Mouse (Mus musculus): ENCODE data around the gene Atxn7l3b.
A peak's percentile ranks its signal among the peaks of the same experiment; 100 is the strongest.
"Not testable (repeated sequence)": the region's sequence is repeated elsewhere in the genome, so short reads cannot be mapped to it uniquely, and the experiment has no call there.

The Atxn7l3b gene

DNA sequence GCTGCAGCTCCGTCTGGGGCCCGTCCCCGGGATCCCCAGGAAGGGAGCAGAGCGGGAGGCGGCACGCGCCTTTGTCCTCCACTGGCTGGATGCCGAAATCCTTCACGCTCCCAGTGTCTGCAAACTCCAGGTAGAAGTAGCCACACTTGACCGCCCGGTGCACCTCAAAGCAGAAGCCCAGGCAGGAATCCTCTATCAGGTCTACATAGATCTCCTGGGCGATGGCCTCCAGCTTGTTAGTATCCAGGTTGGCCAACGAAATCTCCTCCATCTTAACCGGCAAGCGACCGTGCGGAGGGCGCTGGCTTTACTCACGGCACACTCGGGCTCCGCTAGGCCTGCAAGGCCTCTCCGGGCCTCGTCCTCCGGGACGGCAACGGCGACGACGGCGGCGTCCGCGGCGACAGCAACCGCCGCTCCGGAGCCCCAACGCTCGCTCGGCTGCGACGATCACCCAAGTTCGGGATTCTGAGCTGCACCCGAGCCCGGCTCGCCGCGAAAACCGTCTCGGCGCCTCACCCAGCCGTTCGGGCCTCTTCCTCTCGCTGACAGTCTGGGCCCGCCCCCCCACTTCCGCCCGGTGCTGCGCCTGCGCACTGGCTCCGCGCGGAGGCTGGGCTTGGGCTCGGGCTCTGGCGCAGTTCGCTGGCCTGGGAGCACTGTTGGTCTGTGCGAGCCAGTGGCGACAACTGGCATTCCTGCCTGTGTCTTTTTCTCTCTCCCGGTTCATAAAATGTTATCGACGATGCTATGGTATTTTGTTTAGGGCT, at the start of gene Atxn7l3b:
Gene Atxn7l3b (minus strand): TSS at position 550 of the 770 bp plus-strand sequence.
- DNase-seq: peak; percentile 94

DNA sequence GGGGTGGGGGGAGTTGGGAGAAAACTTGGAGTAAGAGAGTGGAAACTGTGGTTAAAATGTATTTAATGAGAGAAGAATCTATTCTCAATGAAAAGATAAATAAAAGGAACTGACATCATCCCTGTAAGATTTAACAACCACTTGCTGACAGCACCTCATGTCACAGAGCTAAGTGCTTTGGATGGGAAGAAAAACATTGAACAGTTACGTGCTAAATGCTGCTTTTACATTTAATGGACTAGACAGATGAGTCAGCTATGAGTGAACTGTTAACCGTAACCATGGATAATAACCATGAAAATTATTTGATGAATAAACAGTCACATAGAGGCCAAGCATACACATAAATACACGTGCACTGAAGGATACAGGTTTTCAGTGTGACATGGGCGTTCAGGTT, 48.8 kb upstream of the Atxn7l3b start:
- DNase-seq: no peak

DNA sequence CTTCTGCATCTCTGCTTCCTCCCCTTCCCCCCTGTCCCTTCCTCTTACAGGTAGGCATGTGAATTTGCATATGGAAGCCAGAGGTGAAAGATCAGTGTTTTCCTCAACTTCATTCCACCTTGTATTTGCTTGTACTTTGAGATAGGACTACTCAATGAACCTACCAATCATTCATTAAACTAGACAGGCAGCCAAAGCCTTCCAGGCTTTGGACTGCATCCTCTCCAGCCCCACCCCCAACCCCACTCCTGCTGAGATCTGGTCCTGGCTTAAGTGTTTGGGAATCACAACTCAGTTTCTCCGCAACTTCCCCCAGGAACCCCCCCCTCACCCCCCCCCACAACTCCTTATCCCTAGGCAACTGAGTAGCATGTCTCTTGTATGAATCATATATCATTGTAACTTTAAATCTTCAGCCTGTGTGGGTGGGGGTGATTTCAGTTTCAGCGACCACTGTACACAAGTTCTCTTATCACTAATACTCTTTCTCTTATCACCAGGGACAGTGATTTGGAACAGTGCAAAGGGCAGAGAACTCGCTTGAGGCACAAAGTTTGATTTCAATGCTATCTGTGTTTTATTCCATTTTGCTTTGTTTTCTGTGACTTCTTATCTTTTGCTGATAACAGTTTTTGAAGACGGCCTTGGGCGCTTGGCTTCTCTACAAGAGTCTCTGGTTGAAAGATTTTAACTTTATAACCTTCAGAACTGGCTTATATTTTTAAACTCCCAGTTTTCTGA, 44.7 kb upstream of the Atxn7l3b start:
- DNase-seq: no peak

DNA sequence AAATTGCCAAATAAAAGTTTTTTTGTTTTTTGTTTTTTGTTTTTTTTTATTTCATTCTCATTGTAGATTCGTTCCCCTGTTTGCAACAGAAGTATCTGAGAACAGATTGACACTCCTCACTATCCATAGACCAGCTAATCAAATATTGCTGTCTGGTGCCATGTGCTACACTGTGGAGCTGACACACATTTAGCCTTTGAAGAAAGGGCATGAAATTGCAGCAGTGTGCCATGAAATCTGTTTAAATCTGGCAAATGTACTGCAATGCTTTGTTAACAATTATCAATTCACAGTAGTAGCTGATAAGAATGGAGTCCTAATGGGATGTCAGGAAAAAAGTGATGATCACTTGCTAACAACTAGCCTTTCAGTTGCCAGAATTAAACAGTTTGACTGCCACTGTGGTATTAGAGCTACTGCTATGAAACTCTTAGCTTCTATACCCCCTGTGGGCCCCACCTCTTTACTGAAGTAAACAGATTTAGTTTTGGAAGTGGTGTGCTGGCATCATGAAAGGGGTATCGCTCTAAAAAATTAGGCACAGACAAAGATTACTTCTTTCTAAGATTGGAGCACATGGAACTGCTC, 41.3 kb upstream of the Atxn7l3b start:
- no peak for DNase-seq

DNA sequence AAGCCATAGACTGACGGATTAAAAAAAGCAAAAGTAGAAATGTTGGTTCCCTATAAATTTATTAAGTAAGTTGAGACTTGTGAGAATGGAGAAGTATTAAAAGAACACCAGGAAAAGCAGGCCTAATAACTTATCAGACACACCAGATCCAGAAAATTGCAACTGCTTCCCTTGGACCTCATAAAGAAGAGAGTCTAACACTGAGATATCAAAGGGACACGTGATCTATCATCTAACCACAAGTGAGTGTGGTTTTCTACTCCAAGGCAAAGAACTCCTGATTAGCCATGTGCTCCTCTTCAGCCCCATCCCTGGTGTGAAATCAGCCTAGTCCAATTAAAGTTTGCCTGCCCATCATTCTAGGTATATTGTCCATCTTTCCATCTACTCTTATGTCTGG, 38.8 kb upstream of the Atxn7l3b start:
- DNase-seq: no peak

DNA sequence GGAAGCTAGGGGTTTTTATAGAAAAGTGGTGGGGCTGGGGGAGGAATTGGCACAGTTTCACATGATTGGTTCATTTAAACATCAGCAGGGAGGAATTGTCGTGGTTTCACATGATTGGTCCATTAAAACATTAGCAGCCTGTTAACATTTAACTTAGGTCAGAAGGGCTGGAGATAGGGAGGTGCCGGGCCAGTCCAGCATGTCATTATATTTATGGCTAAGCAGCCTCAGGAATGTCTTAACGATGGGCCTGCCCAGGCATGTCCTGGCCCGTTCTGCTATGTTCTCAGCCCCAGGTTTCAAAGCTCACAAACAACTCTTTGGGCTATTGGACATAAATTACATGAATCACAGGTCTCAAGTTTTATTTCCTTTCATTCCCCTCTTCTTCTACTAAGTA, 33.4 kb upstream of the Atxn7l3b start:
- DNase-seq: not testable (repeated sequence)

DNA sequence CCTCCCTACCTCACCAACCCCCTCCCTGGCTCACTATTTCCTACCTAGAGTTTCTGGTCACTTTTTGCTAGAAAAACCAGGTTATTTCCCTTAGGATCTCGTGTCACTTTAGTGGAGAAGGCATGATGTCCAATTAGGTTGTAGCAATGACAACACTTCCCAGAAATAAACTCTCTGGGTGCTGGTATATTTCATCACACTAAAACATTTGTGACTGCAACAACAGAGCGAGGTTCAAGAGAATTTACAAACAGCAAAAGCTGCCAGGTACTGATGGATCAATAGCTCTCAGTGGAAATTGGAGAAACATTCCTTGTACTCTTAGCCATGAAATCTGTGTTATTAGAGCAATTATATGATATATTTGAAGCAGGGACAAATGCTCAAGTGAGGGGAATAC, 25.3 kb upstream of the Atxn7l3b start:
- DNase-seq: no peak

GRCm38 (mm10) chr10:112948453-112948852, 19.7 kb upstream of the Atxn7l3b start:
- no peak for DNase-seq

DNA sequence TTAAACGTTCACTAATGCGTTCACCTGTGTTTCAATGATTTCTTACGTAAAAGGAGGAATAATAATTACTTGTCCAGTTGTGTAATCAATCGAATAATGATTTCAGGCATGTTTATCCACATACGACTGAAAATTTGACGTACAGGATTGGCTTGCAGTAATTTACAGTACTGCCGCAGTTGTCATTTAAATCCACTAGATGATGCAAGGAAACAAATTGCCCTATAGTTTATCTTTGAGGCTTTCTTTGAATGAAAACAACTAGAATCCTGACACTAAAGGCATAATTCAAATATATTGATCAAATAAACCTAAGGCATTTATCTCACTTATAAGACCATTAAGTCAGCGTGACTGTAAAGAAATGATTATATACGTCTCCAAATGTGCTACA, 418 bp upstream of the Atxn7l3b start:
- no peak for DNase-seq

DNA sequence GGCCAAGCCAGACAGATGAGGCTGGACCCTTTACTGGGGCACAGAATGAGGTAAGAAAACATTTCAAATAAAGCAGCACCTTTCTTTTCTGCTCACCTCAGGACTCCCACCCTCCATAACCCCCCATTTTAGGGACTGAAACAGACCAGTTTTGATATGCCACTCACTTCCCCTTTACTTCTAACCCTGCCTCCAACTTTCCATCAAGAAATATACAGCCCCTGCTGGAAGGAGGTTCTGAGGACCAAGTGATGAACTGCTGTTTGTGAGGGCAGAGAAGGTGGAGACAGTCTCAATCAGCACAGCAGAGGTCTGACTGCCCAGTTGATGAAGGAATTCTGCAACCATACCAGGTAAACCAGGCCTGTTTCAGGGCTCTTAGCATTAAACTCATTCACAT, 1.8 kb downstream of the Atxn7l3b start:
- DNase-seq: no peak

- DNase-seq: no peak
Measured at GRCm38 (mm10) chr10:112926271-112926670, 2.5 kb downstream of the Atxn7l3b start.

DNA sequence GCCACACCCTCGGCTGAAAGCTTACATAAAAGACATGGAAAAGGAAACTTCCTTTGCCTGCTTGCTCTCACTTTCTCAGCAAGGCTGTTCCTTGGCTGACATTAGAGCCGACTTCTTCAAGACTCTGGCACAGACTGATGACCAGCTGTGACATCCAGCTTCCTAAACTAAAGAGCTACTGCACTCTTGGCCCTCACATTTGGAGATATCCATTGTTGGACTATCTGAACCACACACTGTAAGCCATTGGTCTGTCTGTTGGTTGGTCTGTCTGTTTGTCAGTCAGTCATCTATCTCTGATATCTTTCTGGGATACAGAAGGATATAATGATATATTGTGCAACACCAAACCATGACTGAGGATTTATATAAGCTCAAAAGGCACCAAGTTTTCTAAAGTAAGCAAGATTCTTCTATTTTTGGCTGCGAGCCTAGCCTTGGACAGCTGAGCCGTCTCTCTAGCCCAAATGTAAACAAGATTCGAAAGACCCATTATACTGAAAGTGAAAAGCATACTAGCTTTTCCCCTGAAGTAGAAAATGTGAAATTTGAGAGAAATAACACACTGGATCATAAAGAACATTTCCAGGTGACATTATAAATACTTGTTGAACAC, 12.1 kb downstream of the Atxn7l3b start:
- DNase-seq: no peak

- DNase-seq: no peak
Measured at GRCm38 (mm10) chr10:112900243-112900642, 28.6 kb downstream of the Atxn7l3b start.

DNA sequence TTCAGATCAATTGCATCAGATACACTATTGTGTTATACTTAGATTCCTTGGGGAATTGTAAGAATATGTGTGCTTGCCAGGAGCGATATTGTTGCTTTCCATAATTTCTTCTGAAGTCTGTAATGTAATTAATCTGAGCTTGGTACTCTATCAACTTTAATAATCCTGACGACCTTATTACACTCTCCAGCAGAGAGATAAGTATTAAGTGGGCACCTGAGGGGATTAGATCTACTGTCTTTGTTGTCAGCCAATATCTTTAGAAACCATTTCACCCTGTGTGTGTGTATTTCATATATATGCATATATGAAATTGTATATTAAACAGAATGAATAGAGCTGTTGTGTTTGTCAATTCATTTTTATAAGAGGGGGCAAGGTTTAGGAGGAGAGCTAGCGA, 29.0 kb downstream of the Atxn7l3b start:
- no peak for DNase-seq

GRCm38 (mm10) chr10:112896636-112897035, 32.2 kb downstream of the Atxn7l3b start:
- no peak for DNase-seq

DNA sequence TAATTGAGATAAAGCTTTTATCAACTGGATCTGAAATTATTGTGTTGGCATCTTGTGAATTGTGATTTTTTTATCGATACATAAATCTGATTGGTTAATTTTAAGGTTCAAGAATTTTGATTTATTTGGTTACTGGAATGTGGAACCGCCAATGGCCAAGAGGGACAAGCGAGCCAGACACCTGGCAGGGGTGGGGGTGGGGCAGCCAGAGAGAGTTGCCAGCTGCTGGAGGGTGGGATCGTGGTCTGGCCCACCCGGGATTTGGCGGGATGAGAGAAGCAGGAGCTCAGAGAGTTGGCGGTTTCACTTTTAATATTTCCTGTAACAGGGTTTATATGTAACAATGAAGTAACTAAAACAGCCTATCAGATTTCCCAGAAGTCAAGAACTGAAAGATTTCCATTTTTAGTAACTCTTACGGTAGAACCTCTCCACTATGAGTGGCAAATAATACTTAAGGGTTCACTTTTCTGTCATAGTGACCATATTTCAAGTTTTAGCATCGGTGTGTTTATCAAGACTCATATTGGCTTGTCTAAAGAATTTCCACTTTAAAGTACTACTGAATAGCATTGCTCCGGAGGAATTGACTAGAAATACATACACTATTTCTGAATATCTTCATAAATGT, 35.1 kb downstream of the Atxn7l3b start:
- DNase-seq: no peak

DNA sequence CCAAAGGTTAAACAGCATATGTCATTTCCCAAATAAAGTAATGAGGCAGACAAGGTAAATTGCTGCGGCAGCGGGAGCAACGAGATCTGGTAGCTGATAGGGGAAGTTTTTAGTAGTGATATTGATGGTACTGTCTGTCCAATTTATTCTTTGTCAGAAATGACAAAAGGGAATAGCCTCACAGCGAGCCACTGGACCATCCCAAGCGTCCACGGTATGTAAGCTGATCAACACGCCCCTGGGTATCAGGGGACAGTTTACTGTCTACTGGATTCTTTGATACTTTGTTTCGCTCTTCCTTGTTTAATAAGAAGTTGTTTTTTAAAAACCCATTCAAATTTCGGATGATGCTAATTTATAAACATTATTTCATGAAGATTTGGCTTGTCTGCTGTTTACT, 44.7 kb downstream of the Atxn7l3b start:
- no peak for DNase-seq

GRCm38 (mm10) chr10:112883688-112884004, 45.2 kb downstream of the Atxn7l3b start:
- no peak for DNase-seq

GRCm38 (mm10) chr10:112882789-112883687, 45.8 kb downstream of the Atxn7l3b start:
- DNase-seq: no peak

DNA sequence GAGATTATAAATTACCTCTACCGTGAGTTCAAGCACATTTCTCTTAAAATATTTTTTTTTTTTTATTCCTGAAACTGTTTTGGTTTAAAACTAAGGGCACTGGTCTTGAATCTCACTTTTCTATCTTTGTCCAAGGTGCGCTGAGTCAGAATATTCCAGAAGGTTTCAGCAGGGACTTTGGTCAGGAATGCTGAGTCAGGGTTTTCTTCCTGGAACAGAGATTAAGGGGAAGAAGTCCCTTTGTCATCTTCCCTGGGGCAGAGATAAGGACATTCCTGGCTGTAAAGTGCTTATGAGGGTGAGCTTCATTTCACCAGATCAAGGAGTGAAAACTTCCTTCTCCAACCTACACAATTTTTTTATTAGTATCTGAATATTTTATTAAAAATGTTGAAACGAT, 46.7 kb downstream of the Atxn7l3b start:
- DNase-seq: no peak

- DNase-seq: no peak
Measured at GRCm38 (mm10) chr10:112876655-112877393, 52.0 kb downstream of the Atxn7l3b start.

All from right cerebral cortex, postnatal 14 days (tissue).